Mouse (Mus musculus): Measurements from ENCODE around the gene Gpr158. TPM values are rescaled to one million over a fixed set of nuclear protein-coding genes. Genes with fewer than 3 reads are reported as not detected.

Gpr158 gene
- polyA plus RNA-seq, 1 experiment from 2014 or later = 0.08 TPM

DNA sequence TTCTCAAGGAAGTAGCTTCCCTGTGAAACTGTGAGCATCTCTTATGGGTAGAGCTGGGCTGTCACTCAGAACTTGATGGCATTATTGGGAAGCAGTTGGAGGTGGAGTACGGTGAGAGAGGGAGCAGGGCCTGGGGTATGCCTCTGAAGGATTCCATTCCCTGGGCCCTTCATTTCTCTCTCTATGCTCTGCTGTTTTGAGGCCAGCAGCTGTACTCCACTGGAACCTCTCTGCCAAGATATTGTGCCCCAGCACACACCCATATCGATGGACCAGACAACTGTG lies 309.4 kb downstream of the Gpr158 start:
- no peak overlapping the region for H3K27ac ChIP-seq (ENCODE audit: low read depth)
- no peak overlapping the region for H3K4me2 ChIP-seq (ENCODE audit: low read length)
- H3K9me3 ChIP-seq (ENCODE audit: control insufficient read depth, low read length) = no peaks in the 10 kb centered on the region
- DNase-seq (ENCODE audit: low spot score) (no peak), ATAC-seq (replicated peaks; ENCODE audit: low FRiP score, low TSS enrichment, low read depth) (no peak)
- no peaks in the 10 kb centered on the region for H3K27me3 ChIP-seq (replicated peaks; ENCODE audit: control insufficient read depth, insufficient read depth, low read length)
- H3K4me3 ChIP-seq (ENCODE audit: low read depth, low read length) = no peak overlapping the region
- H3K36me3 ChIP-seq (ENCODE audit: control insufficient read depth, insufficient read depth, low read length) = no peaks in the 10 kb centered on the region
- no peaks in the 10 kb centered on the region for H3K4me1 ChIP-seq (replicated peaks; ENCODE audit: control insufficient read depth, insufficient read depth, low read length)
- WGBS = 73% methylated on average over 2 of the region's 2 CpGs
- no peak overlapping the region for H3K9ac ChIP-seq (ENCODE audit: low read length)

DNA sequence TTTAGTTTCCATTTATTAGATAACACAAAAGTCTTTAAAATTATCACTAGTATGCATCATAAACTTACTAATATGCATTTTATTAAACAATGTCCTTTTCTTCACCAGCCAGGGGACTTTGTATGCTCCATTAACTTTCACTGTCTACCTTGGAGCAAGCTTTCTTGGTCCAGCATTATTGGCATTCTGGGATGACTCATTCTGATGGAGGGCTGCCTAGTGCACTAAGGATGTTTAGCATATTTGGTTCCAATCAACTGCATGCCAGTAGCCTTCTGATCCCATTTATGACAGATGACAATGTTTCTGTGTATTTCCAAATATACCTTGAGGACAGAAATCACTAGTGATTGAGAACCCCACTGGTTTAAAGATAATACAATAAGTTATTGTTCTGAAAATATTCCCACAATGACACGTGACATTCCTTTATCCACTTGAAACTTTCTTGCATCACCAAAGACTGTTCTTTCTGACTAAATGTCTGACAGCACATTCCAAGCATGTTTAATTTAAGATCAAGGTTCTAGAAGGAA lies 313.5 kb downstream of the Gpr158 start:
- H3K36me3 ChIP-seq (ENCODE audit: control insufficient read depth, insufficient read depth, low read length) = no peaks in the 10 kb centered on the region
- no peaks in the 10 kb centered on the region for H3K4me1 ChIP-seq (replicated peaks; ENCODE audit: control insufficient read depth, insufficient read depth, low read length)
- no peaks in the 10 kb centered on the region for H3K9me3 ChIP-seq (ENCODE audit: control insufficient read depth, low read length)
- ATAC-seq (replicated peaks; ENCODE audit: low FRiP score, low TSS enrichment, low read depth) (no peak), DNase-seq (ENCODE audit: low spot score) (no peak)
- no peak overlapping the region for H3K9ac ChIP-seq (ENCODE audit: low read length)
- WGBS = 70% methylated on average over 1 of the region's 1 CpGs
- H3K4me2 ChIP-seq (ENCODE audit: low read length) = no peak overlapping the region
- no peaks in the 10 kb centered on the region for H3K27me3 ChIP-seq (replicated peaks; ENCODE audit: control insufficient read depth, insufficient read depth, low read length)
- no peak overlapping the region for H3K27ac ChIP-seq (ENCODE audit: low read depth)
- H3K4me3 ChIP-seq (ENCODE audit: low read depth, low read length) = no peak overlapping the region

DNA sequence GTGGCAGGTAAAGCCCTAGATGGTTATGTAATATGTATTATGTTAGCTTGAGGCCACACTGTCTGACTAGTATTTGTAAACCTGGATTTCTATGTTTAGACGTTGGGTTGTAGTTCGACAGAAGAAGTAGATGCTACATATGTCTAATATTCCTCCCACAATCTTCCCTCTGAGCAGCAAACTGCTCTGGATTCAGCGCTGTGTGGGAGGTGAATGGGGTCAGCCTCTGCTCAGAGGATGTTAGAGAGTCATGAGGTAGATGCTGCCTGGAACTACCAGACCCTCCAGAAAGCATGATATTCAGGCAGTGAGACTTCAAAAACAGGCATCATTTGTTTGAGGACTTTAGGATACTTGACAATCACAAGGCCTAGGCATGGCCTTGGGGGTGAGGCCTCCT lies 317.4 kb downstream of the Gpr158 start:
- Histone ChIP-seq H3K27ac (ENCODE audit: low read depth) (no peak overlapping the region), H3K36me3 (ENCODE audit: control insufficient read depth, insufficient read depth, low read length) (no peaks in the 10 kb centered on the region), H3K27me3 (replicated peaks; ENCODE audit: control insufficient read depth, insufficient read depth, low read length) (no peaks in the 10 kb centered on the region), H3K4me1 (replicated peaks; ENCODE audit: control insufficient read depth, insufficient read depth, low read length) (no peaks in the 10 kb centered on the region), H3K9me3 (ENCODE audit: control insufficient read depth, low read length) (no peaks in the 10 kb centered on the region), H3K9ac (ENCODE audit: low read length) (no peak overlapping the region), H3K4me3 (ENCODE audit: low read depth, low read length) (no peak overlapping the region), H3K4me2 (ENCODE audit: low read length) (no peak overlapping the region)
- WGBS = 73% methylated on average over 3 of the region's 3 CpGs
- DNase-seq (ENCODE audit: low spot score) (no peak), ATAC-seq (replicated peaks; ENCODE audit: low FRiP score, low TSS enrichment, low read depth) (no peak)

DNA sequence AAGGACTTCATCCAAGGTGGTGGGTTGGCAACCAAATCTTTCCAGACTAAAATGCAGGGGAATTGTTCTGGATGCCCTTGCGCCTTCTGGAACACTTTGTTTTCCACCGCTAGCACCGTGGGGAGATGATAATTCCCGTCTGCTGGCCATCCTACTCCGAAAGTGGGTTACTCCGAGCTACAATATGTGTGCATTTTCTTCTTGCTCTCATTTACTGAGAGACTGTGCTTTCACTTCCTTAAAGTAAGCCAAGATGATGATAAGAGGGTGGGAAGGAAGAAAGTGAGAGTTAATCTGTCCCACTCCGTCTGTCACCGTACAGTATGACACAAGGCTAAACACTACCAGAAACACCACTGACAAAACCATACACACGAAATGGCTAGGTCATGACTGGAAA lies 325.8 kb downstream of the Gpr158 start:
- DNase-seq (ENCODE audit: low spot score) = no peak
- no peak for ATAC-seq (replicated peaks; ENCODE audit: low FRiP score, low TSS enrichment, low read depth)

DNA sequence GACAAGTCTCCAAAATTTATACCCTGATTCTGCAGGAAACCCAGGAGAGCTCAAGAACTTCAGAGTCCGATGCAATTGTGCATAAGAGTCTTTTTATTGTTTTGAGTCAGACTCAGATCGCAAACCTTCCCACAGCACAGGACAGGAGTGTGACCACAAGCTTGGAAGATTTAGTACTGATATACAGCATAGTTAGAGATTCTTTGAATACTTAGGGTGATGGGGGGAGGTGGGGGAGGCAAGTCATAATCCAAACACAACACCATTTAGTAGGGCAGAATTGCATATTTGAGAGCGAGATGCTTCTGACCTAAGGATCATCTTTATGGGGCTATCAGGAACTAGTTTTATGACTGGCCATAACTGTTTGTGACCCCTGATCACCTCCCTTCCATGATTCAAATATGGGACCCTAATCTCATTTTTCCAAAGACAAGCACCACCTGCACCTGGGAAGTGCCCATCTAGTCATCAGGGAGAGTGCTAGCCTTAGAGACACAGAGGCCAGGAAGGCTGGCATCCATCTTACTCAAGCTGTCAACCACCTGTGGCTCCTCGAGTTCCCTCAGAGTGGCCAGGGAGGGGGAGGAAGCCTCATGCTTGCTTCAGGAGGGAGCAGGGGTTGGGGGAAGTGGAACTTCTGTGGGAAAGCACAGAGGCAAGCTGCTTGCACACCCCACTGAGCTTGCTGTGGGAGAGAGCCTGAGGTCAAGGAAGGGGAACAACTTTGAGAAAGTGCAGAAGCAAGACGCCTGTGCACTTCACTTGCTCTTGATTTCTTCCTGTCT lies 326.7 kb downstream of the Gpr158 start:
- ATAC-seq (replicated peaks; ENCODE audit: low FRiP score, low TSS enrichment, low read depth) = no peak
- no peak for DNase-seq (ENCODE audit: low spot score)
- H3K9me3 ChIP-seq (ENCODE audit: control insufficient read depth, low read length) = no peaks in the 10 kb centered on the region
- H3K4me1 ChIP-seq (replicated peaks; ENCODE audit: control insufficient read depth, insufficient read depth, low read length) = no peaks in the 10 kb centered on the region
- no peak overlapping the region for H3K4me2 ChIP-seq (ENCODE audit: low read length)
- no peaks in the 10 kb centered on the region for H3K27me3 ChIP-seq (replicated peaks; ENCODE audit: control insufficient read depth, insufficient read depth, low read length)
- H3K27ac ChIP-seq (ENCODE audit: low read depth) = no peak overlapping the region
- no peak overlapping the region for H3K9ac ChIP-seq (ENCODE audit: low read length)
- no peak overlapping the region for H3K4me3 ChIP-seq (ENCODE audit: low read depth, low read length)
- 38% methylated on average over 5 of the region's 5 CpGs for WGBS
- H3K36me3 ChIP-seq (ENCODE audit: control insufficient read depth, insufficient read depth, low read length) = no peaks in the 10 kb centered on the region

More for the DNA sequence above, 325.8 kb downstream of the Gpr158 start:
- Histone ChIP-seq H3K36me3 (ENCODE audit: control insufficient read depth, insufficient read depth, low read length) (no peaks in the 10 kb centered on the region), H3K27ac (ENCODE audit: low read depth) (no peak overlapping the region), H3K9me3 (ENCODE audit: control insufficient read depth, low read length) (no peaks in the 10 kb centered on the region), H3K9ac (ENCODE audit: low read length) (no peak overlapping the region), H3K4me2 (ENCODE audit: low read length) (no peak overlapping the region), H3K27me3 (replicated peaks; ENCODE audit: control insufficient read depth, insufficient read depth, low read length) (no peaks in the 10 kb centered on the region), H3K4me3 (ENCODE audit: low read depth, low read length) (no peak overlapping the region), H3K4me1 (replicated peaks; ENCODE audit: control insufficient read depth, insufficient read depth, low read length) (no peaks in the 10 kb centered on the region)
- 89% methylated on average over 9 of the region's 9 CpGs for WGBS

DNA sequence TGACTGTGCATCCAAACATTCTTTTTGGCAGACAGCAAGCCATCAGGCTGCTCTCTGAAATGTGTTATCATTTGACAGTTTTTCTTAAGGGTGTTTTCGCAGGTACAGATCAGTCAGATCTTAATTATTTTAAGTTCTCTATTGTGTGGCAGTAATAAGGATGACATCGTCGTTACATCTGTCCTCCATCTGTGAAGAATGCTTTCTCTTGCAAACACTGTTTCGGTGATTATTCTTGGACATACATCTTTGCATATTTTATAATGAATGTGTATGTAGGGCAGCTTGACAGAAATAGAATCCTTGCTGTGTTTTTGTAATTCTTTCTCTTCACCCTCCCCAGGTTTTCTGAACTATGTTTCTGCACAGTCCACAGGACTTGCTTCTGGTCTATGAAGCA lies 360.7 kb downstream of the Gpr158 start:
- no peaks in the 10 kb centered on the region for H3K36me3 ChIP-seq (ENCODE audit: control insufficient read depth, insufficient read depth, low read length)
- H3K4me2 ChIP-seq (ENCODE audit: low read length) = no peak overlapping the region
- H3K9me3 ChIP-seq (ENCODE audit: control insufficient read depth, low read length) = no peaks in the 10 kb centered on the region
- no peak overlapping the region for H3K27ac ChIP-seq (ENCODE audit: low read depth)
- H3K27me3 ChIP-seq (replicated peaks; ENCODE audit: control insufficient read depth, insufficient read depth, low read length) = no peaks in the 10 kb centered on the region
- H3K4me3 ChIP-seq (ENCODE audit: low read depth, low read length) = no peak overlapping the region
- ATAC-seq (replicated peaks; ENCODE audit: low FRiP score, low TSS enrichment, low read depth) (no peak), DNase-seq (ENCODE audit: low spot score) (no peak)
- no peak overlapping the region for H3K9ac ChIP-seq (ENCODE audit: low read length)
- WGBS = 88% methylated on average over 4 of the region's 4 CpGs
- H3K4me1 ChIP-seq (replicated peaks; ENCODE audit: control insufficient read depth, insufficient read depth, low read length) = no peaks in the 10 kb centered on the region

DNA sequence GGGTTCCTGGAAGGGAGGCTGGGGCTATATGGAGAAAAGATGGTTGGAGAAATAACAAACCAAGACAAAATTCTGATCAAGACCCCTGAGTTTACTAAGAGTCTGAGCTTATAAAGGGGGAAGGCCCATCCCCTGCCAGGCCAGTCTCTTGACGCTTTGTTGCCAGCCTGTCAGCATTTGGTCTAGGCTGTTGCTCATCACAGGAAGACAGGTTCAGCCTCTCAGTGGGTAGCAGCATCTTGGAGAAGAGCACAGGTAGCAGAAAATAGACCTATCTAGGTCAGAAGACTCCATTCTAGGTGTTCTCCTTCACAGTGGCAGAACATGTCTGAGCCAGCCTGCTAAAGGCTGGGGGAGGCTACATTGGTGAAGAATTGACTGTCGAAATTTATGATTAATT lies 416.4 kb downstream of the Gpr158 start:
- no peaks in the 10 kb centered on the region for H3K36me3 ChIP-seq (ENCODE audit: control insufficient read depth, insufficient read depth, low read length)
- no peaks in the 10 kb centered on the region for H3K9me3 ChIP-seq (ENCODE audit: control insufficient read depth, low read length)
- H3K4me3 ChIP-seq (ENCODE audit: low read depth, low read length) = no peak overlapping the region
- H3K4me2 ChIP-seq (ENCODE audit: low read length) = no peak overlapping the region
- H3K27me3 ChIP-seq (replicated peaks; ENCODE audit: control insufficient read depth, insufficient read depth, low read length) = no peaks in the 10 kb centered on the region
- H3K27ac ChIP-seq (ENCODE audit: low read depth) = no peak overlapping the region
- H3K9ac ChIP-seq (ENCODE audit: low read length) = no peak overlapping the region
- DNase-seq (ENCODE audit: low spot score) (no peak), ATAC-seq (replicated peaks; ENCODE audit: low FRiP score, low TSS enrichment, low read depth) (no peak)
- no peaks in the 10 kb centered on the region for H3K4me1 ChIP-seq (replicated peaks; ENCODE audit: control insufficient read depth, insufficient read depth, low read length)
- WGBS = 85% methylated on average over 2 of the region's 2 CpGs

DNA sequence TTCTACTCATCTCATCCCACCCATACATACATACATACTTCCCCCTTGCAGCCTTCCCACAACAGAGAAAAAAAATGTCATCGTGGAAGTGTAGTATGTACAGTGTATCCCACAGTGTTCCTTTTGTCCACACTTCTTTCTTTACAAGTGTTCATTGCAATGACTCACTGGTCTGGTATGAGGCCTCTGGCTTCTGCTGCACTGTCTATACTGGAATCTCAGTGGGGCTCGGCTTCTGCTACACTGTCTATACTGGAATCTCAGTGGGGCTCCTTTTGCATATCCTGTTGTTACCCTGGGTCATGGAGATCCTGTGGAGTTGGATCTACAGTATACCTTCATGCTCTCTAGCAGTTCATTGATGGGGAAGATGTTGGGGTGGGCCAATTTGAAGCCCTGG lies 425.8 kb downstream of the Gpr158 start:
- ATAC-seq (replicated peaks; ENCODE audit: low FRiP score, low TSS enrichment, low read depth) = no peak
- no peak overlapping the region for H3K4me3 ChIP-seq (ENCODE audit: low read depth, low read length)
- no peaks in the 10 kb centered on the region for H3K27me3 ChIP-seq (replicated peaks; ENCODE audit: control insufficient read depth, insufficient read depth, low read length)
- H3K9ac ChIP-seq (ENCODE audit: low read length) = no peak overlapping the region
- no peak overlapping the region for H3K4me2 ChIP-seq (ENCODE audit: low read length)
- H3K36me3 ChIP-seq (ENCODE audit: control insufficient read depth, insufficient read depth, low read length) = no peaks in the 10 kb centered on the region
- DNase-seq (ENCODE audit: low spot score) = no peak
- no peaks in the 10 kb centered on the region for H3K4me1 ChIP-seq (replicated peaks; ENCODE audit: control insufficient read depth, insufficient read depth, low read length)
- H3K9me3 ChIP-seq (ENCODE audit: control insufficient read depth, low read length) = no peaks in the 10 kb centered on the region
- H3K27ac ChIP-seq (ENCODE audit: low read depth) = no peak overlapping the region
- 77% methylated on average over 2 of the region's 2 CpGs for WGBS

DNA sequence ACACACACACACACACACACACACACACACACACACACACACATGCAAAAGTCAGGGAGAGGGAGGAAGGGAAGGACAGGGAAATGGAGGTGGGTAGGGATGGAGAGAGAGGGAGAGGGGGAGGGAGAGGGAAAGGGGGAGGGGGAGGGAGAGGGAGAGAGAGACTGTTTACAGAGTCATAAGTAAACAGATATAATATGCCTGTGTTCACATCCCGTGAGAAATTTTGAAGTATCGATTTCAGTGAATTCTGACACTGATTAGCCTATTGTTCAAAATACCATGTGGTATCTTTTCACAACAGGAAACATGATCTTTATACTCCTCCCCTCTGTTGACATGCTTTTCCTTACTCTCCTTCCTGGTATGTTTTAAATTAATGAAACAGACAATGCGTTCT lies 432.3 kb downstream of the Gpr158 start:
- no peak overlapping the region for H3K4me2 ChIP-seq (ENCODE audit: low read length)
- no peaks in the 10 kb centered on the region for H3K9me3 ChIP-seq (ENCODE audit: control insufficient read depth, low read length)
- no peaks in the 10 kb centered on the region for H3K36me3 ChIP-seq (ENCODE audit: control insufficient read depth, insufficient read depth, low read length)
- no peaks in the 10 kb centered on the region for H3K4me1 ChIP-seq (replicated peaks; ENCODE audit: control insufficient read depth, insufficient read depth, low read length)
- no peak overlapping the region for H3K9ac ChIP-seq (ENCODE audit: low read length)
- DNase-seq (ENCODE audit: low spot score) = no peak
- no peak overlapping the region for H3K27ac ChIP-seq (ENCODE audit: low read depth)
- no peak for ATAC-seq (replicated peaks; ENCODE audit: low FRiP score, low TSS enrichment, low read depth)
- no peaks in the 10 kb centered on the region for H3K27me3 ChIP-seq (replicated peaks; ENCODE audit: control insufficient read depth, insufficient read depth, low read length)
- H3K4me3 ChIP-seq (ENCODE audit: low read depth, low read length) = no peak overlapping the region
- WGBS = 69% methylated on average over 3 of the region's 3 CpGs

Data from intestine, embryonic 14.5 days (tissue).